Mouse (Mus musculus): ENCODE data around the gene Slc9a2.
"Not testable (repeated sequence)": the region's sequence is repeated elsewhere in the genome, so short reads cannot be mapped to it uniquely, and the experiment has no call there.

Slc9a2 gene

GRCm38 (mm10) chr1:40680067-40680867, at the start of gene Slc9a2:
Slc9a2 (plus strand) TSS chr1:40680574.
- DNase-seq (ENCODE audit: low spot score in 2 of 2): no peak

DNA sequence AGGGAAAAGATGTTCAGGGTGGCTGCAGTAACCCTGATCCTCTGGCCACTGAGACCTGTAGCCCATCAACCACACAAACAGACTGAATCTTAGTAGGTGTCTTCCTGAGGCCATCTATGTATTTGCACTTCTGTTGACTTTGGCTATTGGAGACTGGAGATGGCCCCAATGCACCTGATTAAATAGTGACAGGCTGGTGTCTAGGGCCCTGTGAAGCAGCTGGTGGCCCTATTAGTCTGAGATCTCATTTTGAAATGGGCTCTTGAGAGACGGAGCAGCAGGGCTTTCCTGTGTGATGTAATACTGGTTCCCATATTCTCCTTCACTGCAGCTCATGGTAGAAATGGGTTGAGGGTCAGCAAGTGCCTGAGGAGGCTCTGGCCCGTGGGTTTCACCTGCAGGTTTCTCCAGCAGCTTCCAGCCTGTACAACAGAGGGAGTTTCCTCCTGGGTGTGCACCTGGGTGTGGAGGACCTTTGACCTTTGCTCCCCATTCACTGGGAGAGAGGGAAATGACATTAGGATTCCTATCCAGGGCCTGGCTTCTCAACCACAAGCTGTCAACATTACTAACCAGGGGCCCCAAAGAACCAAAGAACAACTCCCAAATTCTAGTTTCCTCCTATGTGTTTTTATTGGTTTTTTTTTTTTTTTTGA, 47.8 kb upstream of the Slc9a2 start:
- DNase-seq (ENCODE audit: low spot score in 2 of 2): no peak

- DNase-seq (ENCODE audit: low spot score in 2 of 2): no peak
Measured at GRCm38 (mm10) chr1:40634608-40635007, 45.8 kb upstream of the Slc9a2 start.

DNA sequence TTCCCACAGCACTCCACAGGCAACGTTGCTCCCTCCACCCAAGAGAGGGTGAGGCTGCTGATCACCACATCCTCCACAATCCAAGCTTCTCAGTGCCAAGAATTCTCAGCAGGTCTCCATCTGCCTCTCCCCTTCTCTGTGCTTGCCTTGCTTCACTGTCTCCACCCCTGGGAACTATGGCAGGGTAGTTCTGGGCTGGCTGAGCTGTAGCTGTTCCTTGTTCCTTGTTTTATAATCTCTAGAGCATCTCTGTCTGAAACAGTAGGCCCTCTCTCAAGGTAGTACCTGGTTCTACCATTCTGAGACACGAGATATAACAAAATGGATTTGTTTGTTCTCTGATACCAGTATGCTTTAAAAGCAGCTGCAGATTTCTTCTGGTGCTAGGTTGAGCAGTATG, 32.1 kb upstream of the Slc9a2 start:
- DNase-seq (ENCODE audit: low spot score in 2 of 2): no peak

GRCm38 (mm10) chr1:40650803-40651497, 29.4 kb upstream of the Slc9a2 start:
- no peak for DNase-seq (ENCODE audit: low spot score in 2 of 2)

- no peak for DNase-seq (ENCODE audit: low spot score in 2 of 2)
Measured at GRCm38 (mm10) chr1:40657035-40657434, 23.3 kb upstream of the Slc9a2 start.

GRCm38 (mm10) chr1:40657978-40658496, 22.3 kb upstream of the Slc9a2 start:
- peak in 1 of 2 experiments; percentile 34 for DNase-seq (ENCODE audit: low spot score in 2 of 2)

DNA sequence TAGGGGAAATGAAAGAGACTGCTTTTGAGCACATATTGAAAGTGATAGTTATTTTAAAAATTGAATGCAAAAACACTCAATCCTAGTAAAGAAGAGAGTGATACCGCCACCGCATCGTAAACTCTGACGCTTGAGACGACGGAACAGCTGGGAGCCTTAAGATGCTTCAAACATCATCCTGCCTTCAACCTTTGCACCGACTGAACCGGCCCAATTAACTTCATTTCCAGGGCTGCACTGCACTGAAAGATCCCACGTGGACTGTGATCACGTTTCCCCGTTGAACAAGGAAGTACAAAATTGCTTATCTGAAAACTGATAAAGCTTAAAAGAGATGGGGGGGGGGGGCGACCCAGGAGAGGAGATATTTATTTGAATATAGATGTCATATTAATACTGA, 21.4 kb upstream of the Slc9a2 start:
- no peak for DNase-seq (ENCODE audit: low spot score in 2 of 2)

- no peak for DNase-seq (ENCODE audit: low spot score in 2 of 2)
Measured at GRCm38 (mm10) chr1:40659496-40659895, 20.9 kb upstream of the Slc9a2 start.

DNA sequence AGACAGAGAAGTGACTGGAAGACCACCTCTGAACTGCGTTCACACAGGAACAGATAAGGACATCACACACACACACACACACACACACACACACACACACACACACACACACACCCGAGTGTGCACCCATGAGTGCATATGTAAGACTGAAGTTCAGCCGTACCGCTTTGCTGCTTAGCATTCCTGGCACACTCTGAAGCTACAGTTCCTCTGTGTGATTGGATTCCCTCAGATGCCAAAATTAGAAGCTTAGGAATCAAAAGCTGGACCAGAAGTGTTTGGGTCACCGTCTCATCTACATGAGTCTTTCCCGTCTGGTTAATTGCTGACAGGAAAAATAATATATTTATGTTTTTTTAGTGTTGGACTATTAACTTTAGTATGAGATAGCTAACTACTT, 19.5 kb upstream of the Slc9a2 start:
- no peak for DNase-seq (ENCODE audit: low spot score in 2 of 2)

DNA sequence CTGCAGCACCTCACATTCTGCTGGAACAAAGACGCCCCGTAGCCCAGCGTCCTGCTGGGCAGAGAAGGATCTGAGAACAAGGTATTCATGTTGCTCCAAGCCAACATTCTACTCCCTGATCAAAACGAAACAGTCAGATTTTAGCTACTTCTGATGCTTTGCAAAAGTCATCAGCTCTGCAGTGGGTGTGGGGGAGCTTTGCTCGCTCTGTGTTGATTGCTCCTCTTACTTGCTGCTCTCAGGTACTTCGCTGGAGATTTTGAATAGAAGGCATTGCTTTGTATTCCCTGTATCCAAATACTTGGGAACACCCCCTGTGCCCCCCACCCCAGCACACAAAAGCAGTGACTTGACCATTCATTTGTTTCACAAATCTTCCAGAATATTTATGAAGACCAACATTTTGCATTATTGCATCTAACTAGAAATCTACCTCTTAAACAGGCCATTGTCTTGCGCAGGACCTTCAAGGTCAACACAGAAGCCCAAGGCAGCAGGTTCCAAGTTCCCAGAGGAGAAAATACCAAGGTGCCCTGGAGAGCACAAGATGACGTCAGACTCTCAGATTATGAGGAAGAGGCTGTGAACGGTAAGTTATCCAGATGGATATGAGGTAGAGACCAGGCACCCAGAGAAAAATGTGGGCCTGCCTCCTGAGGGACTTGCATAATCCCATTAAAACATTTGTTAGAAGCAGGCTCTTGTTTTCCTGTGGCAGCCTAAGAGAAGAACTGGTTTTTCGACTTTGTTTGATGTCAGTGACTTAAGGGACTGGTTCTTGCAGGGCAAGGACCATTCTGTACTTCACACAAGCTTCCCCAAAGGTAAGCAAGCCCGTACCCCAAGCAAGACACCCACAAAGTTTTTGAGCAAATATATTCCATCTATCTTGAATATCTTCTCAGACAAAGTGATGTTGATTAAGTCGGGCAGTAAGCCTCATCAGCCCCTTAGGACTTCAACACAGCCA, 14.7 kb upstream of the Slc9a2 start:
- DNase-seq (ENCODE audit: low spot score in 2 of 2): no peak

DNA sequence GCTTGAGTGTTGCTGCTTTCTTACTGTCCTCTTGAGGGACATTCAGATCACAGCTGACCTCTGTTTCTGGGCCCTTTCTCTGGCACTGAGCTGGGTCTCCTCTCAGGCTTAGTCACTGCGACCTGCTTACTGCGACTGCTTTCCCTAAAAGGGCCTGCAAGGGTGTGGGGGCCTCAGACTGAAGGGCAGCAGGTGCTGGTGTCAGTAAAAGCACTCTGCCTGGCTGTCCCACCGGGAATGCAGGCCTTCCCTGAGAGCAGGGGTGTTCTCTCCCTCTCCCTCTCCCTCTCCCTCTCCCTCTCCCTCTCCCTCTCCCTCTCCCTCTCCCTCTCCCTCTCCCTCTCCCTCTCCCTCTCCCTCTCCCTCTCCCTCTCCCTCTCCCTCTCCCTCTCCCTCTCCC, 12.9 kb upstream of the Slc9a2 start:
- DNase-seq (ENCODE audit: low spot score in 2 of 2): not testable (repeated sequence)

DNA sequence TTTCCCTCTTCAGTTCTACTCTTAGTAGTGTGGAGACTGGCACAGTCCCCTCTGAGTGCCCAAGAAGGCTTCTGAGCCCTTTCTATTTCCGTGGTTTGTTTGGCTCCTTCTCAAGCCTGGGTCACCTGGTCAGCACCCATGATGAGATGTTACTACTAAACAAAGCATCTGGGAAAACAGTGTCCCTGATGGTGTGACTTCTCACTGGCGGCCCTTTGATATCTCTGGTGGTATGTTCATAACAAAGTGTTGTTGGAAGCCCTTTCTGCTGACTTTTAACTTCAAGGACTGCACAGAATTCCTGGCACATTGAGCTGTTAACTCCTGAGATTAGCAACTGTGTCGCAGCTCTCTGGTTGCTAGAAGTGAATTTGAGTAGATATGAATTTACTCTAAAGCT, 10.3 kb upstream of the Slc9a2 start:
- DNase-seq (ENCODE audit: low spot score in 2 of 2): no peak

GRCm38 (mm10) chr1:40671490-40671889, 8.9 kb upstream of the Slc9a2 start:
- DNase-seq (ENCODE audit: low spot score in 2 of 2): no peak

- DNase-seq (ENCODE audit: low spot score in 2 of 2): no peak
Measured at GRCm38 (mm10) chr1:40677306-40677705, 3.1 kb upstream of the Slc9a2 start.

GRCm38 (mm10) chr1:40680868-40681698, 709 bp downstream of the Slc9a2 start:
- peak in 1 of 2 experiments; percentile 21 for DNase-seq (ENCODE audit: low spot score in 2 of 2)

DNA sequence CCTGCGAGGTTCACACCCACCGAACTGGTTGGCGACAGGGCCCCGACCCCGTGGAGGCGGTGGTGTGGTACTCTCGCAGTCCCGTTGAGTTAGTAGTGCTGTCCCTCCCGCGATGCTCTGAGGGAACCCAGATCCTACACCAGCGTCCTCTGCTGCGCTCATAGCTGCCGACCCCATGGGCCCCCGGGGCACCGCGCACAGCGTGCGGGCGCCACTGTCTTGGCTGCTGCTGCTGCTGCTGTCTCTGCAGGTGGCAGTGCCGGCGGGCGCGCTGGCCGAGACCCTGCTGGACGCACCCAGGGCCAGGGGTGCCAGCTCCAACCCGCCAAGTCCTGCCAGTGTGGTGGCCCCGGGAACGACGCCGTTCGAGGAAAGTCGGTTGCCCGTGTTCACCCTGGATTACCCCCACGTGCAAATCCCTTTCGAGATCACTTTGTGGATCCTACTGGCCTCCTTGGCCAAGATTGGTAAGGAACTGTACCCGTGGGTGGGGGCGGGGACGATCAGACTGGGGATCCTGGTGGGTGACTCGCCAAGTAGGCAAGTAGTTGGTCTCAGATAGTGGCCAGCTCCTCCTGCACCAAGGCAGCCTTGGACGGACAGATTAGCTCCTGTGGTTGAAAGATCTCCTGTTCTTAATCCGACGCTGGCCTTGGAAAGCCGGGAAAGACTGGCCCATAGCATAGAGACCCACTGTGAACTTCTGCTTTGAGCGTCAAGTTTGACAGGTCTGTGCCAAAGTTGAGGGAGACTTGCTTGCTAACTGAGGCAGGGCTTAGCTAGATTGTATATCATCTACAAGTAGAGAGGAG, 1.5 kb downstream of the Slc9a2 start:
- DNase-seq (ENCODE audit: low spot score in 2 of 2): peak in 1 of 2 experiments; percentile 8

DNA sequence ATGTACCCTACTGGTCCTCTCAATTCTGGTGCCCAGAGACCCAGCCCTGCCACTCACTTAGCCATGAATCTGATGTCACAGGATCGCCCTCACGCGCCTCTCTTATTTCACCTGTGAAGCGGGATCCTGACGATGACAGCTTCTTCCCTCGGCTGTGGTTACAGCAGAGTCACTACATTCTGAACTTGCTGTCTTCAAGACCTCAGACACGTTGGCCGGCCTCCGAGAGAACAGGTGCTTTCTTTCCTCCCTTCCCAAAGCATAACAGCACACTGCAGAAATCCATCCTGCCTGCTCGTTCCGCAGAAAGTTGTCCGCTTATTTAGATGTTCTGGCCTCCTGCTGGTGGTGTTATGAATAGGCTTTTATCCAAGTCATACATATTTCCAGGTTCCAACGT, 13.9 kb downstream of the Slc9a2 start:
- DNase-seq (ENCODE audit: low spot score in 2 of 2): no peak

- DNase-seq (ENCODE audit: low spot score in 2 of 2): no peak
Measured at GRCm38 (mm10) chr1:40696436-40696835, 16.1 kb downstream of the Slc9a2 start.
